Mouse (Mus musculus) spleen, adult 2 months (tissue): ENCODE data around the gene 4933434E20Rik.

Experiments used
- CTCF ChIP-seq: fragments of 200-500 bp; IDR thresholded peaks from 2 replicates; pipeline ENCODE4 v1.5.1; 2011; ENCODE audit warnings: mild to moderate bottlenecking, inconsistent platforms; ENCODE audit not compliant: insufficient read depth, insufficient read length, insufficient replicate concordance; ENCODE audit errors: extremely low read depth
- POLR2A ChIP-seq: fragments of 200-500 bp; IDR thresholded peaks from 2 replicates; pipeline ENCODE4 v1.6.1; 2011; ENCODE audit warnings: low read depth, low read length, inconsistent platforms

DNA sequence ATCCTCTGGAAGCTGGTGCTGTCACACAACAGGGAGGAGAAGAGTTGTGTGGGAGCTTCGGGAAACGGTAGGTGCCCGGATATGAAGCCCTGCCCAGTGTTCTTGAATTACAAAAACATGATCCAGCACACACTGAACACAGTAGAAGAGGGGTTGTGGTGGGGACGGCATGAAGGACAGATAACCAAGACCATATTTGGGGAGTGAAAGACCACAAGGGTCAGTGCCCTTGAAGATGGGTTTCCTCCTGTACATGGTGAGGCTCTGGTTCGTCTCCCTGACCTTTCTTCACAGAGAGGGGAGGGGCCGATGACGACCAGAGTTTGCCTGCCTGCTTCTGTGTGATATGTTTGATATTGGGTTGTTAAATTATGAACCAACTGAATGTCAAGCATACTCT is 18.3 kb downstream of the 4933434E20Rik start:
- TF ChIP-seq POLR2A (no peak), CTCF (no peak)
